Mouse (Mus musculus): ENCODE data around the gene Nfx1.
A peak's percentile ranks its signal among the peaks of the same experiment; 100 is the strongest.

DNA sequence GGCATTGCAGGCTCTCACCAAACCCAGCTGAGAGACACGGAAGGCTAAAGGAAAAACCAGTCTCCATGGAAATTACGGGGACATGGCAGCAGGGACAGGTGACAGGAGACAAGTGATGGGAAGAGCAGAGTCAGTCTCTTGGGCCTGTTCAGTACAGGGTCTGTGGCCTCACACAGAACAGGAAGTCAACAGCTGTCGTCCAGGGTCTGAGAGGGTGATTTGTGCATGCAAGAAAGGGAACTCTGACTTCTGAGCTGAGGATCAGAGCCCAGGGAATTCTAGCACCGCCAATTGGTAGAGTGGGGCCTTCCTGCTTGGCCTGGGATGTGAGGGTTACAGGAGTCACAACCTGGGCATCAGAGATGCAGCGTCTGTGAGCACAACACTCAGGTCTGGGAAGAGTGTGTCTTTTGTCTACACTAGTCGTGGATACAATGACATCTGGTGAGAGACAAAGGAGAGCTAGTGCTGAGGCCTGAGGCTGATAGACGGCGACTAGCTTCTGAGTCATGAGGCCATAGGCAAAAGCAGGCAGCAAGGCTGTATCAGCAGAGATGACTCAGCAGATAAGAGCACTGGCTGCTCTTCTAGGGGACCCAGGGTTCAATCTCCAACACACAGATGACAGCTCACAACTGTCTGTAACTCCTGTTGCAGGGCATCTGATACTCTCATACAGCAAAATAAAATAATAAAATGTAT lies 55.5 kb downstream of the Nfx1 start:
- TF ChIP-seq EP300 (IDR thresholded peaks at IDR 0.05; ENCODE audit: insufficient read depth, low read depth, low read length) (peak; percentile 80; the same call in 1 of the 2 replicates), CTCF (IDR thresholded peaks at IDR 0.05; ENCODE audit: low read depth, low read length) (no peak)

All from ES-Bruce4 (cell line).